13 mouse cellular contexts compared by ENCODE assay signal in genomic region chr6:104602894-104603293, GRCm38 (mm10).
"Had no signal": no experiment of that assay in that cellular context is flagged by ENCODE, and none has a peak within 500 bp of the region (broad histone marks: within the 10 kb centered on the region; RNA-seq: fewer than 3 reads in every experiment).

No protein-coding gene starts in this region.

- H3K36me3 ChIP-seq: neural tube, embryonic 12.5 days; stomach, embryonic 15.5 days had no signal

- H3K9ac ChIP-seq: neural tube, embryonic 12.5 days; stomach, embryonic 15.5 days had no signal

- H3K4me3 ChIP-seq: neural tube, embryonic 12.5 days; stomach, embryonic 15.5 days had no signal

- H3K4me2 ChIP-seq: neural tube, embryonic 12.5 days; stomach, embryonic 15.5 days had no signal

- H3K27me3 ChIP-seq: neural tube, embryonic 12.5 days; stomach, embryonic 15.5 days had no signal

- DNase-seq: right cerebral cortex, adult 18-20 months; right cerebral cortex, postnatal 14 days; right cerebral cortex, postnatal 25 days; spleen, adult 18-20 months; thymus, adult 18-20 months; thymus, adult 2 months; thymus, postnatal 14 days; thymus, postnatal 25 days; thymus, postnatal 36 days; thymus, postnatal 4 days had no signal

- H3K9me3 ChIP-seq: neural tube, embryonic 12.5 days; stomach, embryonic 15.5 days had no signal

- H3K4me1 ChIP-seq: neural tube, embryonic 12.5 days; stomach, embryonic 15.5 days had no signal

- H3K27ac ChIP-seq: neural tube, embryonic 12.5 days; stomach, embryonic 15.5 days; stomach, postnatal 0 days had no signal
